Mouse (Mus musculus) C2C12 (cell line): ENCODE measurements around the gene Ncstn. TPM values are rescaled to one million over a fixed set of nuclear protein-coding genes. Genes with fewer than 3 reads are reported as not detected.

Experiments used
- H3K27me3 ChIP-seq: one replicate; pipeline ENCODE4 v1.6.1; 2011; ENCODE audit not compliant: control insufficient read depth, insufficient read depth, insufficient read length
- H3K36me3 ChIP-seq: one replicate; pipeline ENCODE4 v1.6.1; 2011; ENCODE audit not compliant: control insufficient read depth, insufficient read depth
- H3K4me3 ChIP-seq: one replicate; pipeline ENCODE4 v1.5.1; 2011; ENCODE audit warnings: mild to moderate bottlenecking, control low read depth; ENCODE audit not compliant: poor library complexity, insufficient read depth, severe bottlenecking
- H3K79me2 ChIP-seq: one replicate; pipeline ENCODE4 v1.6.1; 2011; ENCODE audit not compliant: control insufficient read depth, insufficient read depth
- H3K79me3 ChIP-seq: one replicate; pipeline ENCODE4 v1.6.1; 2011; ENCODE audit warnings: low read depth, control low read depth
- H3ac ChIP-seq: one replicate; pipeline ENCODE3; 2011; ENCODE audit warnings: low read depth; ENCODE audit not compliant: control insufficient read depth, insufficient read length
- CEBPB ChIP-seq: IDR thresholded peaks from one replicate; pipeline ENCODE4 v1.6.1; 2011; ENCODE audit warnings: low read depth, mild to moderate bottlenecking, control low read depth, moderate library complexity
- CTCF ChIP-seq: IDR thresholded peaks from one replicate; pipeline ENCODE4 v1.5.1; 2011; ENCODE audit not compliant: control insufficient read depth, insufficient read depth, insufficient read length
- FOSL1 ChIP-seq: IDR thresholded peaks from one replicate; pipeline ENCODE4 v1.8.0; 2011; ENCODE audit warnings: mild to moderate bottlenecking, low read length; ENCODE audit not compliant: poor library complexity, insufficient read depth, severe bottlenecking
- MAX ChIP-seq: IDR thresholded peaks from one replicate; pipeline ENCODE4 v1.6.1; 2011; ENCODE audit warnings: mild to moderate bottlenecking, control low read depth
- MYOD1 ChIP-seq: IDR thresholded peaks from one replicate; pipeline ENCODE4 v1.6.1; 2011; ENCODE audit warnings: low read depth; ENCODE audit not compliant: control insufficient read depth, insufficient read length
- MYOG ChIP-seq: IDR thresholded peaks from one replicate; pipeline ENCODE4 v1.6.1; 2011; ENCODE audit not compliant: control insufficient read depth, insufficient read length; ENCODE audit errors: extremely low read depth
- USF1 ChIP-seq: IDR thresholded peaks from one replicate; pipeline ENCODE4 v1.6.1; 2011; ENCODE audit warnings: low read depth, mild to moderate bottlenecking, control low read depth, moderate library complexity
- long read RNA-seq, 2 experiments: library from polyadenylated mRNA; unstranded; transcript quantifications; one replicate each; pipeline ENCODE4 v2.0.0; 2019 to 2020
- polyA plus RNA-seq: library from polyadenylated mRNA; unstranded; fragments of >200 nt; fragmentation: generic; extraction: Trizol; gene quantifications from one replicate; pipeline ENCODE4 v1.2.1, GENCODE M21; 2012; ENCODE audit warnings: missing spikeins

The Ncstn gene
- 40.8 TPM for polyA plus RNA-seq
- long read RNA-seq, experiment 1, transcript Ncstn-201 (17 exons, 2,901 nt) = major isoform, 48 of 62 reads
- long read RNA-seq, experiment 1, partial matches to known transcripts = 10 of 62 reads
- long read RNA-seq, experiment 1, other reads (novel, unspliced or antisense) = 4 of 62 reads
- long read RNA-seq, experiment 2, transcript Ncstn-201 (17 exons, 2,901 nt) = major isoform, 170 of 187 reads
- long read RNA-seq, experiment 2, partial matches to known transcripts = 5 of 187 reads
- long read RNA-seq, experiment 2, other reads (novel, unspliced or antisense) = 9 of 187 reads

DNA sequence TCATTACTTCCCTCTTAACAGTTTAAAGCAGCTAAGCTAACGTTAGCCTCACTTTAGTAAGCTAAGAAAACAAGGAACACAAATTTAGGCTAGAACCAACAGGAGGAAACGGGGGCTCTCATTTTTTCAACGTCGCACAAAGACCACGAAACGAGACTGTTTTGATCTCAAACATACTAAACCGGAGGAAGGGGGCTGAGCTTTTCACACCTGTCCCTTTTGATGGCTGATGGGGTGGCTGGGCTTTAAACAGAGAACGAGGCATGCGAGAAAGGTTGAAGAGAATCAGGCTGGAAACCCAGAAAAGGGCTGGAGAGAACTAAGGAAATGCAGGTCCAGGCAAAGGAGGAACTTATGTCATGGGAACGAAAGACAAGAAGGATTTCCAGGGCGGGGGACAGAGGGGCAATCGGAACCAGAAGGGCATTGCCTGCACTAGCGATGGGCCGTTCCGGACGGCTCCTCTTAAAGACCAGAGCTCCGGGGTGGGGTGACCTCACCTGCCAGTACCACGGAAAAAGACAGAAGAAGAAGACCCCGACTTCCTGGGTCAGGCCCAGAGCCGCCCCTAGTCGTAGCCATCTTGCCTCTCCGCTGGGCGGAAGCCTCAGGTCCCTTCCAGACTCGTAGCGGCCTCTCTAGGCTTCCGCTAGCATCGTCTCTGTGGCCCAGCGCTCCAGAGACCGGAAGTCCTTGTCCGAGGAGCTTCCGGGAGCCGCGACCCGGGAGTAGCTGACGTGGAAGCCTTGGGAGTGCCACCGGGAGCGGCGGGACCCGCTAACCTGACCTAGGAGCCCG lies at the start of gene Ncstn, which contains the start of gene Copa:
Gene Ncstn, minus strand, starts transcription at position 695 of the 798 bp plus-strand sequence.
Gene Copa, plus strand, starts transcription at position 429 of the 798 bp plus-strand sequence.
- no peak for TF ChIP-seq FOSL1
- TF ChIP-seq MAX = no peak
- no peak for TF ChIP-seq CTCF
- no peak for TF ChIP-seq MYOD1
- no peak for TF ChIP-seq USF1
- TF ChIP-seq MYOG = no peak
- no peak for TF ChIP-seq CEBPB

DNA sequence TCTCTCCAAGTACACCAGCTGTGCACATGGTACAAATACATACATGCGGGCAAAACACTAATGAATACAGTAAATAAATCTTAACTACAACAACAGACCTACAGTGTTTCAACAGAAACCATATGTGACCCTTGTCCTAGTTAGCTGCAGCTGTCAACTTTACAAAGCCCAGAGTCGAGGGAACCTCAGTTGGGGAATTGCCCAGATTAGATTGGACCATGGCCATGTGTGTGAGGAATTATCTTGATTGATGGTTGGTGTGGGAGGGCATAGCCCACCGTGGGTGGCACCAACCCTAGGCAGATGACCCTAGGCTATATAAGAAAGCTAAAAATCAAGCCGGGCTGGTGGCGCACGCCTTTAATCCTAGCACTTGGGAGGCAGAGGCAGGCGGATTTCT lies 49.7 kb upstream of the Ncstn start:
- peaks cover 2% of the 10 kb centered on the region for H3K79me3 ChIP-seq
- H3K36me3 ChIP-seq = peaks cover 57% of the 10 kb centered on the region
- H3K79me2 ChIP-seq = peaks cover 6% of the 10 kb centered on the region
- H3K4me3 ChIP-seq = no peak overlapping the region
- no peak overlapping the region for H3ac ChIP-seq
- no peaks in the 10 kb centered on the region for H3K27me3 ChIP-seq
- TF ChIP-seq MYOD1 = no peak
- no peak for TF ChIP-seq USF1
- TF ChIP-seq MYOG = no peak

More for the DNA sequence above, at the start of gene Ncstn, which contains the start of gene Copa:
- Histone ChIP-seq H3K4me3 (peak within 1 kb of the TSS; percentile 96), H3K36me3 (peaks cover 19% of the 10 kb centered on the region), H3K79me3 (peaks cover 53% of the 10 kb centered on the region), H3K27me3 (no peaks in the 10 kb centered on the region), H3ac (peak within 1 kb of the TSS; percentile 100), H3K79me2 (peaks cover 84% of the 10 kb centered on the region)

DNA sequence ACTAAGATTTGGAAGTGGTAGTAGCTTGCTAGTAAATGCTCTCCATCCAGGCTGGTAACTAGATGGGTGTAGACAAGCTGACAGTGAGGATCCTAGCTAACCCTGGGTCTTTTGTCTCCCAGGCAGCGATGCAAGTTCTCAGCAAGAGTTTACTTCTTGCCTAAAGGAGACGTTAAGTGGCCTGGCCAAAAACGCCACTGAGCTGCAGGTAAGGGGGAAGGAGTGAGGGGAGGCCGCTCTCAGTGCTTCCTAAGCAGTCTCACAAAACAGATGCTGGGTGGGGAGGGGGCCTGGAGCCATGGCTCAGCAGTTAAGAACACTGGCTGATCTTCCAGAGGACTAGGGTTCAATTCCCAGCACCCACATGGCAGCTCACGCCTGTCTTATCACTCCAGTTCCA lies 47.2 kb upstream of the Ncstn start:
- Histone ChIP-seq H3ac (no peak overlapping the region), H3K79me3 (peaks cover 6% of the 10 kb centered on the region), H3K27me3 (no peaks in the 10 kb centered on the region), H3K4me3 (no peak overlapping the region), H3K36me3 (peaks cover 46% of the 10 kb centered on the region), H3K79me2 (peaks cover 13% of the 10 kb centered on the region)
- TF ChIP-seq MYOD1 = no peak
- no peak for TF ChIP-seq CTCF
- TF ChIP-seq USF1 = no peak
- TF ChIP-seq FOSL1 = no peak
- no peak for TF ChIP-seq CEBPB
- no peak for TF ChIP-seq MAX
- no peak for TF ChIP-seq MYOG

DNA sequence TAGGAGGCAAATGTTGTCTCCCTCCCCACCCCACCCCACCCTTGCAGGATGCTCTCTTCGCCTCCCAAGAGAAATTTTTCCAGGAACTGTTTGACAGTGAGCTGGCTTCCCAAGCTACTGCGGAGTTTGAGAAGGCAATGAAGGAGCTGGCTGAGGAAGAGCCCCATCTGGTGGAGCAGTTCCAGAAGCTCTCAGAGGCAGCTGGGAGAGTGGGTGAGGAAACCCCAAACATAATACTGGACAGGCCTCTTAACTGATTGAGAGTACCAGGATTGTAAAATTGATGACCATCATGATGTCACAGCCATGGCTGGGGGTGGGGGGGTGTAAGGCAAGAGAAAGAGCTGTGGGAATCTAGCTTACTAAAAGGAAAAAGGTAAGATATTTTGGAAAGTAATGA lies 46.5 kb upstream of the Ncstn start:
- Histone ChIP-seq H3K36me3 (peaks cover 39% of the 10 kb centered on the region), H3K79me3 (peaks cover 6% of the 10 kb centered on the region), H3K4me3 (no peak overlapping the region), H3ac (no peak overlapping the region), H3K79me2 (peaks cover 13% of the 10 kb centered on the region), H3K27me3 (no peaks in the 10 kb centered on the region)
- TF ChIP-seq MYOG (no peak), FOSL1 (no peak), MYOD1 (no peak), CEBPB (no peak), MAX (no peak), CTCF (no peak), USF1 (no peak)

DNA sequence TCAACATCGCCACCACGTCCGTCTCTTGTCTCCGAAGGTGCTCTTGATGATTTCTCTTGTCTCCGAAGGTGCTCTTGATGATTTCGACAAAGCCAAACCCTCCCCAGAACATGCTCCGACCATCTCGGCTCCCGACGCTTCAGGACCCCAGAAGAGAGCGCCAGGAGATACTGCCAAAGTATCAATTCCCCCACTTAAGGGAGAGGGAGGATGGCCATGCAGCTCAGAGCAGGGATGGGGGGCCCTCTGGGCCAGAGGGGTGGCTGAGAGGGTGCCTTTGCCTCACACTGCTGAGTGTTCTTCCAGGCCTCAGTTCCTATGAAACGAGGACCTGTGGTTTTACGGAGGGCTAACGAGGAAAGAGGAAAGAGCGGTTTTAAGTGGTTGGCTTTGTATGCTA lies 46.0 kb upstream of the Ncstn start:
- H3K36me3 ChIP-seq = peaks cover 36% of the 10 kb centered on the region
- peaks cover 6% of the 10 kb centered on the region for H3K79me3 ChIP-seq
- TF ChIP-seq MAX (no peak), MYOD1 (no peak), MYOG (no peak), USF1 (no peak), FOSL1 (no peak), CTCF (no peak), CEBPB (no peak)
- no peak overlapping the region for H3ac ChIP-seq
- H3K79me2 ChIP-seq = peaks cover 13% of the 10 kb centered on the region
- no peaks in the 10 kb centered on the region for H3K27me3 ChIP-seq
- no peak overlapping the region for H3K4me3 ChIP-seq
